Mouse (Mus musculus) urinary bladder, adult 2 months (tissue): ENCODE measurements at regions not wholly inside any gene's neighbourhood (a gene's known extent, or its start where the extent isn't known, plus 50 kb on each side); places are given as distances from the start of the nearest gene placed in this dataset.

ENCODE experiments used
- DNase-seq: peaks from one replicate; pipeline ENCODE4 v3.0.0; 2022; ENCODE audit warnings: low spot score

GRCm38 (mm10) chr16:31598409-31598988 is 64.7 kb upstream of the Dlg1 start:
- no peak for DNase-seq

- no peak for DNase-seq
Measured at GRCm38 (mm10) chr16:31598989-31599421, 64.2 kb upstream of the Dlg1 start.

DNA sequence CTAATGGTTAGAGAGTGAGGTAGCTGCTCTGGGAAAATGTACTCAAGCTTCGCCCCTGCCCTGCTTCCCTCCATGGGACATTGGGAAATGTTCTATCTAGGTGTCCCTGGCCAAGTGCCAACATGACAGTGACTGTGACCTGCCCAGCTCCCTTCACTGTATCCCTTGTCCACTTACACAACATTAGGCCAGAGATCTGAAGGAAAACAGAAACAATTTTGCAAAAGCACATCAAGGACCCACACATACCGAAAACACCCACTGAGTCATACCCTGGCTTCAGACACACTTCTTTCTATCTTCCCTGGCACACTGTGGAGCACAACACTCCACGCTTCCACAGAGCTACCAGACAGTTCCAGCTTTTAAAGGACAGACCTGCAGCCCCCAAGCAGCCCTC is 62.0 kb upstream of the Dlg1 start:
- DNase-seq: no peak

DNA sequence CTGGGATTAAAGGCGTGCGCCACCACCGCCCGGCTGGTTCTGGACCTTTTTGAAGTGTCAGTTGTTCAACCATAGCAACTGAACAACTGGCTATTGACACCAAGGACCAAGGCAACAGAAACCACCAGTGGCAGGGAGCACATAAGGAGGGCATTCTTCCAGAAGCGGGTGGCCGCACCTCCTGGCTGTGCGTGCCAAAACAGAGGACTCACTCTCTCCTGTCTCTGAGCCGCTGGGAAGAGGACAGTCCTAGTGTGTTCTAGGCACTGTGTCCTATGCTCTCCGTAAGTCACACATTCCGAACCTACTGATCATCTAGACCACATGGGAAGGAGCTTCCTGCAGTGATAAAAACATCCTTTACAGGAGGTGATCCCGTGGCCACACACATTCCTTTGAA is 60.1 kb upstream of the Dlg1 start:
- no peak for DNase-seq

DNA sequence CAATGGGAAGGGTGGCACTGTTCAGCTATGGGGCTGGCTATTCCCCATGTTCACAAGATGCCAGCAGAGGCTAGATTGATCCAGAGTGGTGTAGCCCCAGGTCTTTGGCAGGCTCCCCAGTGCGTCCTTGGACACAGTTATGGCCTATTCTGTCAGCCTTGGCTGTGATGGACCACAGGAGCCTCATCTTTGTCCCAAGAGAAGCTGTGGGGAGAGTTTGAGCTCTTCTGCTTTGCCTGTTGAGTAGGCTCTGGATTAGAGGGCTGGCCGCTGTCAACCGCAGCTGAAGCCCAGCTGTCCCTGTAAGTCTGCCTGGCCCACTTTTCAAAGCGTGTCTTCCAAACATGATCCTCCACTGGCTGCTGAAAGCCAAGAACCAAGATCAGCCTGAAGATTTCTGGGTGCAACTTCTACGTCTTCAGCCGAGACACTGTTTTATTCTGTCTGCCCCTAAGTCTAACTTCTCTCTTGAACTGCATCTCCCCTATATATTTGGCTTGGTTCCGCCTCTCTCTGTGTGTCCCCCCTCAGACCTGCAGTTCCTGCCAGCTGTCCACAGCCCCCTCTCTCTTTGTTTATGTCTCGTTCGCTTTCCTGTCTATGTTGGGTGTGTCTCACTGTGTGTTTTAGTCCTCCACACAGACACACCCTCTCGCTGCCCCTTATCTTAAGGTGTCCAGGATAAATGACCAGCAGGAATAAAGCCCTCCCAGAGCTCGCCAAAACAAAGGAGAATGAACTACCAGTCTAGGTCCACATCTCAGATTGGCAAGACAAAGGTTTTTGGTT is 56.7 kb upstream of the Dlg1 start:
- DNase-seq: no peak

DNA sequence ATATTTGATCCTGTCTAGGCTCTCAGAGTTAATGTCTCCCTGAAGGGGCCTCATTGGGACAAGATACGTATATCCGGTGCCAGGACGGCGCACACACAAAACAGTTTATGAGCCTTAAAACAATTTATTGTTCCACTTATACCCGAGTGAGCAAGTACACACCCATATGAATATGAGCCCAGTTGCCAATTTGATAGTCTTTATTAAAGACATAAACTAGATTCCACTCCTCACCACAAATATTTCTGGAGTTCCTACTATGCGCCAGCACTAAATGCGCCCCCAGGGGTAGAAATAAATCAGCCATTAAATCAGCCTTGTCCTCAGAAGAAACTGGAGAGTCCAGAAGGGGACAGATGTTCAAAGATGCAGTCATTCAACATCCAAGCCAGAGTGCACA is 54.3 kb upstream of the Dlg1 start:
- no peak for DNase-seq

GRCm38 (mm10) chr16:31609394-31610172 is 53.7 kb upstream of the Dlg1 start:
- no peak for DNase-seq
